Mouse (Mus musculus) hindbrain, embryonic 11.5 days (tissue): Measurements from ENCODE around the gene Olfr1354. TPM values are rescaled to one million over a fixed set of nuclear protein-coding genes. Genes with fewer than 3 reads are reported as not detected.
"Not testable (repeated sequence)": the region's sequence is repeated elsewhere in the genome, so short reads cannot be mapped to it uniquely, and the experiment has no call there.

Experiments used
- ATAC-seq: fragments of 200-750 bp; cut with Nextera tagmentation; 2 replicates; pipeline ENCODE4 v1.8.0; 2017; ENCODE audit warnings: mild to moderate bottlenecking, moderate TSS enrichment, moderate library complexity; ENCODE audit not compliant: low FRiP score
- DNase-seq: peaks from one replicate; pipeline ENCODE4 v3.0.0-alpha.2; 2015; ENCODE audit warnings: low spot score
- H3K27ac ChIP-seq: fragments of 300-500 bp; sonication (generic); 2 replicates; pipeline ENCODE4 v1.5.1; 2014; ENCODE audit warnings: mild to moderate bottlenecking, low read depth, low read length
- H3K27me3 ChIP-seq: fragments of 300-500 bp; sonication (generic); 2 replicates; pipeline ENCODE4 v1.6.1; 2014; ENCODE audit warnings: mild to moderate bottlenecking, low read length, moderate library complexity, mixed read lengths; ENCODE audit not compliant: control insufficient read depth, insufficient read depth
- H3K36me3 ChIP-seq: fragments of 300-500 bp; sonication (generic); 2 replicates; pipeline ENCODE4 v1.6.1; 2014; ENCODE audit warnings: mild to moderate bottlenecking, low read length, moderate library complexity, mixed read lengths; ENCODE audit not compliant: control insufficient read depth, insufficient read depth
- H3K4me1 ChIP-seq: fragments of 300-500 bp; sonication (generic); replicated peaks from 2 replicates; pipeline ENCODE4 v1.6.1; 2014; ENCODE audit warnings: low read length, mixed read lengths; ENCODE audit not compliant: control insufficient read depth, insufficient read depth
- H3K4me2 ChIP-seq: fragments of 300-500 bp; sonication (generic); replicated peaks from 2 replicates; pipeline ENCODE4 v1.6.1; 2014; ENCODE audit warnings: mild to moderate bottlenecking, low read depth, low read length
- H3K4me3 ChIP-seq: fragments of 300-500 bp; sonication (generic); 2 replicates; pipeline ENCODE4 v1.5.1; 2014; ENCODE audit warnings: low read depth, low read length
- H3K9ac ChIP-seq: fragments of 300-500 bp; sonication (generic); 2 replicates; pipeline ENCODE4 v1.6.1; 2014; ENCODE audit warnings: low read depth, low read length
- H3K9me3 ChIP-seq: fragments of 300-500 bp; sonication (generic); 2 replicates; pipeline ENCODE4 v1.6.1; 2016; ENCODE audit warnings: low read length; ENCODE audit not compliant: control insufficient read depth
- WGBS: fragments of 180-500 bp; shearing (Covaris S2); extraction: QIAGEN DNeasy Blood & Tissue Kit; methylation state at CpG from one replicate; pipeline ENCODE4 v1.1.7; 2014; 5-methylcytosine and 5-hydroxymethylcytosine counted together
- polyA plus RNA-seq: library from polyadenylated mRNA; unstranded; fragments of >200 nt; fragmentation: Nextera tagmentation; extraction: Ambion mirVana; gene quantifications from 2 replicates; pipeline ENCODE4 v1.2.1, GENCODE M21; 2014

Gene Olfr1354
- not detected in 2 replicates for polyA plus RNA-seq

DNA sequence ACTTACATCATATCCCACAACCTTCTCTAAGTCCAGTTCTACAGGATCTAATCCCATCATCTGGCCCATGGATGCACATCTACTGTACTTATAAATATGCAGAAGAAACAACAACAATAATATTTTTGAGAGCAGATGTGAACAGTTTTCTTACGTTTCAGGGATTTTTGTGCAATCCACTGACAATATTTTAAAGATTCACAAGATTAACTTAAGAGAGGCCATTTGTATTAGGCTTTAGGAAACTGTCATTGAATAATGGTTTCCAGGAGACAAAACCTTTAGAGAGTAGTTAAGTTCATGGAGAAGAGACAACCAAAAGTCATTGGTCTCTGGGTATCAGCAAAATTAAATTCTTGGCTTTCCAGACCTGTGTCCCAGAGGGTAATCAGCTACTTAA is at the start of gene Olfr1354:
TSS of gene Olfr1354 (plus strand) at position 301 of the 400 bp plus-strand sequence.
- H3K27me3 ChIP-seq, H3K4me1 ChIP-seq, DNase-seq, H3K27ac ChIP-seq, H3K36me3 ChIP-seq, ATAC-seq, H3K9me3 ChIP-seq, H3K4me2 ChIP-seq, H3K4me3 ChIP-seq, H3K9ac ChIP-seq: not testable (repeated sequence)
- 79% methylated on average over 1 of the region's 1 CpGs for WGBS

GRCm38 (mm10) chr10:78875240-78875639 is 37.7 kb upstream of the Olfr1354 start, which contains the start of gene Olfr1355:
Gene Olfr1355, plus strand, starts transcription at chr10:78875540.
- Histone ChIP-seq H3K27ac (no peak within 1 kb of the TSS), H3K9ac (no peak within 1 kb of the TSS), H3K4me3 (no peak within 1 kb of the TSS), H3K4me1 (no peaks in the 10 kb centered on the region), H3K4me2 (no peak within 1 kb of the TSS), H3K27me3 (no peaks in the 10 kb centered on the region), H3K9me3 (no peaks in the 10 kb centered on the region), H3K36me3 (no peaks in the 10 kb centered on the region)
- WGBS, result 67% methylated on average over 2 of the region's 2 CpGs
- DNase-seq (no peak), ATAC-seq (no peak)

DNA sequence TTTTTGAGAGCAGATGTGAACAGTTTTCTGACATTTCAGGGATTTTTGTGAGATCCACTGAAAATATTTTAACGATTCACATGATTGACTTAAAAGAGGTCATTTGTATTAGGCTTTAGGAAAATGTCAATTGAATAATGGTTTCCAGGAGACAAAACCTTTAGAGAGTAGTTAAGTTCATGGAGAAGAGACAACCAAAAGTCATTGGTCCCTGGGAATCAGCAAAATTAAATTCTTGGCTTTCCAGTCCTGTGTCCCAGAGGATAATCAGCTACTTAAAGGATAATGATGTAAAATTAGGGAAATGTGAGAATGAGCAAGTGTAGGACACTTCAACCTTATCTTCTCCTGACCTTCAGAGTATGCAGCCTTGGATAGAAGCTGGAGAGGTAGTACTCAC is 37.4 kb downstream of the Olfr1354 start, which contains the start of gene Olfr8:
TSS of gene Olfr8 (plus strand) at position 301 of the 400 bp plus-strand sequence.
- ATAC-seq, H3K36me3 ChIP-seq, H3K27me3 ChIP-seq, H3K4me3 ChIP-seq, H3K4me1 ChIP-seq, H3K27ac ChIP-seq, H3K4me2 ChIP-seq, H3K9me3 ChIP-seq, H3K9ac ChIP-seq, DNase-seq: not testable (repeated sequence)
- 89% methylated on average over 1 of the region's 1 CpGs for WGBS

DNA sequence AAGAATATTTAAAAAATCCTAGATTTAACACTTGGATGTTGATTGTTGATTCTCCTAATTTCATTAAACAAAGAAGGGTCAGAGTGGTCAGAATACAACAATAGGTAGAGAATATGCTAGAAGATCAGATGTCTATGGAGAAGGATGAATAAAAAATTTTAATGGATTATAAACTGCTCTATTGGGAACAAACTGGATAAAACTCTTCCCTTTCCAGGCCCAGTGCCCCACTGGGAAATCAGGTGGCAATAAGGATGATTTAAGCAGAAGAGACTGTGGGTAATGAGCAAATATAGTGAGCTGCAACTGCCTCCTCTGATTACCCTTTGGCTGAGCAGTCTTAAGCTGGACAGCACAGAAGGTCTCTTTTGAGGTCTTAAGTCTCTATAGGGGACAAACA is 50.0 kb downstream of the Olfr1354 start, which contains the start of gene Olfr1353:
TSS of gene Olfr1353 (plus strand) at position 301 of the 400 bp plus-strand sequence.
- H3K4me1 ChIP-seq, H3K9ac ChIP-seq, H3K27ac ChIP-seq, DNase-seq, ATAC-seq, H3K36me3 ChIP-seq, H3K4me3 ChIP-seq, H3K9me3 ChIP-seq, H3K4me2 ChIP-seq, H3K27me3 ChIP-seq: not testable (repeated sequence)

Other genes starting within 250 kb of the Olfr1354 start
- gene Casp14, start 194.9 kb upstream of the Olfr1354 start, polyA plus RNA-seq, result not detected in 2 replicates
- not detected in 2 replicates for gene Ccdc105, start 160.1 kb upstream of the Olfr1354 start, polyA plus RNA-seq
- gene Slc1a6, start 132.7 kb upstream of the Olfr1354 start, polyA plus RNA-seq, result 0.63 and 1.2 TPM in 2 replicates
- gene Olfr1356, start 61.0 kb upstream of the Olfr1354 start, polyA plus RNA-seq, result not detected in 2 replicates
- not detected in 2 replicates for gene Olfr1355, start 37.6 kb upstream of the Olfr1354 start, polyA plus RNA-seq
- not detected in 2 replicates for gene Olfr8, start 37.5 kb downstream of the Olfr1354 start, polyA plus RNA-seq
- gene Olfr1353, start 50.1 kb downstream of the Olfr1354 start, polyA plus RNA-seq, result not detected in 2 replicates
- gene Olfr1352, start 67.9 kb downstream of the Olfr1354 start, polyA plus RNA-seq, result not detected in 2 replicates
- not detected in 2 replicates for gene Olfr1351, start 99.3 kb downstream of the Olfr1354 start, polyA plus RNA-seq
- gene Olfr57, start 115.6 kb downstream of the Olfr1354 start, polyA plus RNA-seq, result 0.14 TPM in 1 of 2 replicates, not detected in the other
- 49.1 and 50.4 TPM in 2 replicates for gene 2610008E11Rik, start 184.4 kb downstream of the Olfr1354 start, polyA plus RNA-seq
- gene Vmn2r80, start 235.6 kb downstream of the Olfr1354 start, polyA plus RNA-seq, result not detected in 2 replicates